Mouse (Mus musculus) liver, embryonic 15.5 days (tissue): Measurements from ENCODE around the gene Mthfsl. TPM values are rescaled to one million over a fixed set of nuclear protein-coding genes. Genes with fewer than 3 reads are reported as not detected.
A peak's percentile ranks its signal among the peaks of the same experiment; 100 is the strongest.
"Not testable (repeated sequence)": the region's sequence is repeated elsewhere in the genome, so short reads cannot be mapped to it uniquely, and the experiment has no call there.

Experiments used
- ATAC-seq: fragments of 200-750 bp; cut with Nextera tagmentation; 2 replicates; pipeline ENCODE4 v1.8.0; 2017; ENCODE audit warnings: moderate number of reproducible peaks, mild to moderate bottlenecking, moderate library complexity; ENCODE audit not compliant: insufficient read depth
- H3K27ac ChIP-seq: fragments of 300-500 bp; sonication (generic); replicated peaks from 2 replicates; pipeline ENCODE4 v1.5.1; 2015; ENCODE audit warnings: mild to moderate bottlenecking, inconsistent platforms
- H3K27me3 ChIP-seq: fragments of 300-500 bp; sonication (generic); 2 replicates; pipeline ENCODE4 v1.6.1; 2015; ENCODE audit warnings: mild to moderate bottlenecking, inconsistent platforms
- H3K36me3 ChIP-seq: fragments of 300-500 bp; sonication (generic); replicated peaks from 2 replicates; pipeline ENCODE4 v1.6.1; 2015; ENCODE audit warnings: moderate library complexity, mild to moderate bottlenecking, inconsistent platforms
- H3K4me1 ChIP-seq: fragments of 300-500 bp; sonication (generic); replicated peaks from 2 replicates; pipeline ENCODE4 v1.6.1; 2015; ENCODE audit warnings: inconsistent platforms
- H3K4me2 ChIP-seq: fragments of 300-500 bp; sonication (generic); 2 replicates; pipeline ENCODE4 v1.6.1; 2015; ENCODE audit warnings: moderate library complexity, mild to moderate bottlenecking, inconsistent platforms
- H3K4me3 ChIP-seq: fragments of 300-500 bp; sonication (generic); replicated peaks from 2 replicates; pipeline ENCODE4 v1.5.1; 2015; ENCODE audit warnings: mild to moderate bottlenecking, inconsistent platforms
- H3K9ac ChIP-seq: fragments of 300-500 bp; sonication (generic); 2 replicates; pipeline ENCODE4 v1.6.1; 2015; ENCODE audit warnings: moderate library complexity, mild to moderate bottlenecking, inconsistent platforms
- H3K9me3 ChIP-seq: fragments of 300-500 bp; sonication (generic); replicated peaks from 2 replicates; pipeline ENCODE4 v1.6.1; 2016; ENCODE audit warnings: inconsistent platforms
- WGBS: fragments of 180-500 bp; shearing (Covaris S2); methylation state at CpG from one replicate; pipeline ENCODE4 v1.1.7; 2015; ENCODE audit warnings: mixed read lengths; ENCODE audit not compliant: insufficient replicate concordance; 5-methylcytosine and 5-hydroxymethylcytosine counted together
- polyA plus RNA-seq: library from polyadenylated mRNA; unstranded; fragments of >200 nt; fragmentation: Nextera tagmentation; extraction: Ambion mirVana; gene quantifications from 2 replicates; pipeline ENCODE4 v1.2.1, GENCODE M21; 2015

The Mthfsl gene
- 25.7 and 26.9 TPM in 2 replicates for polyA plus RNA-seq

GRCm38 (mm10) chr9:88719989-88720537 is at the start of gene Mthfsl:
Gene Mthfsl, minus strand, starts transcription at chr9:88720296.
- not testable (repeated sequence) for H3K27me3 ChIP-seq, H3K9ac ChIP-seq, H3K36me3 ChIP-seq, H3K4me1 ChIP-seq, H3K9me3 ChIP-seq
- 20% methylated on average over 11 of the region's 12 CpGs for WGBS
- H3K4me3 ChIP-seq, result peak within 1 kb of the TSS; percentile 50
- H3K4me2 ChIP-seq, result peak within 1 kb of the TSS; percentile 59
- ATAC-seq, result peak; percentile 39
- H3K27ac ChIP-seq, result peak within 1 kb of the TSS; percentile 73

GRCm38 (mm10) chr9:88769470-88769869 is 49.4 kb upstream of the Mthfsl start:
- ATAC-seq, H3K4me2 ChIP-seq, H3K4me1 ChIP-seq, H3K9ac ChIP-seq, H3K4me3 ChIP-seq, H3K36me3 ChIP-seq, H3K27ac ChIP-seq, H3K27me3 ChIP-seq, H3K9me3 ChIP-seq: not testable (repeated sequence)
- WGBS, result 53% methylated on average over 4 of the region's 5 CpGs

- H3K27ac ChIP-seq, H3K9me3 ChIP-seq, ATAC-seq, H3K4me3 ChIP-seq, H3K9ac ChIP-seq, H3K4me1 ChIP-seq, H3K36me3 ChIP-seq, H3K27me3 ChIP-seq, H3K4me2 ChIP-seq: not testable (repeated sequence)
- 0% methylated on average over 1 of the region's 2 CpGs for WGBS
Observed at GRCm38 (mm10) chr9:88746687-88747086, 26.6 kb upstream of the Mthfsl start.

- not testable (repeated sequence) for H3K4me1 ChIP-seq, H3K9me3 ChIP-seq, H3K27ac ChIP-seq, ATAC-seq, H3K9ac ChIP-seq, H3K36me3 ChIP-seq, H3K4me3 ChIP-seq, H3K27me3 ChIP-seq, H3K4me2 ChIP-seq
- 50% methylated on average over 1 of the region's 2 CpGs for WGBS
Observed at GRCm38 (mm10) chr9:88746046-88746445, 25.9 kb upstream of the Mthfsl start.

GRCm38 (mm10) chr9:88735289-88735688 is 15.2 kb upstream of the Mthfsl start:
- not testable (repeated sequence) for H3K9ac ChIP-seq, H3K4me2 ChIP-seq, H3K27me3 ChIP-seq, ATAC-seq, H3K27ac ChIP-seq, H3K4me3 ChIP-seq, H3K9me3 ChIP-seq, H3K36me3 ChIP-seq, H3K4me1 ChIP-seq

GRCm38 (mm10) chr9:88733182-88733581 is 13.1 kb upstream of the Mthfsl start:
- not testable (repeated sequence) for H3K36me3 ChIP-seq, ATAC-seq, H3K4me3 ChIP-seq, H3K9ac ChIP-seq, H3K4me2 ChIP-seq, H3K27ac ChIP-seq, H3K4me1 ChIP-seq, H3K9me3 ChIP-seq, H3K27me3 ChIP-seq
- 59% methylated on average over 1 of the region's 1 CpGs for WGBS

GRCm38 (mm10) chr9:88732334-88732733 is 12.2 kb upstream of the Mthfsl start:
- H3K9me3 ChIP-seq, H3K36me3 ChIP-seq, H3K9ac ChIP-seq, H3K4me2 ChIP-seq, H3K27ac ChIP-seq, ATAC-seq, H3K27me3 ChIP-seq, H3K4me1 ChIP-seq, H3K4me3 ChIP-seq: not testable (repeated sequence)
- WGBS, result 35% methylated on average over 2 of the region's 3 CpGs

GRCm38 (mm10) chr9:88731728-88732127 is 11.6 kb upstream of the Mthfsl start, which contains the start of gene Bcl2a1d:
Gene Bcl2a1d, minus strand, starts transcription at chr9:88731914.
- not testable (repeated sequence) for ATAC-seq, H3K4me2 ChIP-seq, H3K36me3 ChIP-seq, H3K9ac ChIP-seq, H3K9me3 ChIP-seq, H3K27ac ChIP-seq, H3K4me3 ChIP-seq, H3K4me1 ChIP-seq, H3K27me3 ChIP-seq
- 31% methylated on average over 5 of the region's 5 CpGs for WGBS

- not testable (repeated sequence) for H3K27ac ChIP-seq, H3K36me3 ChIP-seq, H3K27me3 ChIP-seq, H3K4me1 ChIP-seq, H3K4me2 ChIP-seq, H3K9me3 ChIP-seq, H3K9ac ChIP-seq, H3K4me3 ChIP-seq, ATAC-seq
Observed at GRCm38 (mm10) chr9:88728311-88728710, 8.2 kb upstream of the Mthfsl start.

GRCm38 (mm10) chr9:88721628-88722027 is 1.5 kb upstream of the Mthfsl start:
- not testable (repeated sequence) for ATAC-seq, H3K4me1 ChIP-seq, H3K27ac ChIP-seq, H3K4me2 ChIP-seq, H3K36me3 ChIP-seq, H3K9me3 ChIP-seq, H3K4me3 ChIP-seq, H3K9ac ChIP-seq, H3K27me3 ChIP-seq

- H3K36me3 ChIP-seq, H3K27me3 ChIP-seq, H3K4me1 ChIP-seq, H3K9ac ChIP-seq, H3K9me3 ChIP-seq: not testable (repeated sequence)
- Histone ChIP-seq H3K4me2 (peak overlapping the region; percentile 59), H3K27ac (peak overlapping the region; percentile 73), H3K4me3 (peak overlapping the region; percentile 50)
- peak; percentile 90 for ATAC-seq
- 5% methylated on average over 19 of the region's 46 CpGs for WGBS
Observed at GRCm38 (mm10) chr9:88719073-88719921, 799 bp downstream of the Mthfsl start.

- Histone ChIP-seq H3K4me2 (peak overlapping the region; percentile 59), H3K4me3 (peak overlapping the region; percentile 50; the same call in 1 of the 2 replicates)
- H3K36me3 ChIP-seq, H3K4me1 ChIP-seq, H3K9me3 ChIP-seq, ATAC-seq, H3K27me3 ChIP-seq, H3K9ac ChIP-seq, H3K27ac ChIP-seq: not testable (repeated sequence)
- WGBS, result 71% methylated on average over 5 of the region's 5 CpGs
Observed at GRCm38 (mm10) chr9:88718593-88718992, 1.5 kb downstream of the Mthfsl start.
